Mouse (Mus musculus): ENCODE results near the gene Atp6v0b. TPM values are rescaled to one million over a fixed set of nuclear protein-coding genes. Genes with fewer than 3 reads are reported as not detected.

Gene Atp6v0b
- polyA plus RNA-seq, 1 experiment from 2014 or later, result 160 TPM

- Histone ChIP-seq H3K9me3 (no peaks in the 10 kb centered on the region), H3K27me3 (no peaks in the 10 kb centered on the region), H3K27ac (no peak overlapping the region), H3K4me1 (replicated peaks) (peaks cover 4% of the 10 kb centered on the region; the same call in 1 of the 2 replicates), H3K36me3 (peaks cover 88% of the 10 kb centered on the region), H3K4me2 (no peak overlapping the region), H3K4me3 (replicated peaks) (no peak overlapping the region), H3K9ac (replicated peaks) (no peak overlapping the region)
- no peak for ATAC-seq (ENCODE audit: insufficient number of reproducible peaks, insufficient read depth, low FRiP score, low TSS enrichment, low read depth)
- 91% methylated on average over 3 of the region's 3 CpGs for WGBS
These were observed 19.1 kb upstream of the Atp6v0b start for GRCm38 (mm10) chr4:117906196-117906595.

DNA sequence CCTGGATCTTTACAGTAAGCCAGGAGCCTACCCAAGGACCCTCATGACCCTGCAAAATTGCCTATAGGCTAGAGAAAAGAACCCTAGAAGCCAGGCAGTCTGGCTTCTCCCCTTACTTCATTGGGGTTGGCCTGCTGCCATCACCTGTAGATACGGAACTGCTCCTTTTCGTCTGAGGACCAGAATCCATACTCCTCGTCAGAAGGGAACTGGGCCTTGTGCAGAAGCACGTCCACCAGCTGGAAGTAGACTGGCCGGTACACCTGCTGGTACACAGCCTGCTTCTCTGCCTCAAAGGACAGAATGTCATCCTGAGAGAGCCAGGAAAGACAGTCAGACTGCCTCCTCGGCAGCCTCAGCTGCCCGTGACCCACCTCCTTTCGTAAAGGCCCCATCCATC is 17.6 kb upstream of the Atp6v0b start:
- H3K9ac ChIP-seq (replicated peaks), result no peak overlapping the region
- WGBS, result 94% methylated on average over 8 of the region's 8 CpGs
- no peaks in the 10 kb centered on the region for H3K9me3 ChIP-seq
- H3K27me3 ChIP-seq, result no peaks in the 10 kb centered on the region
- no peak overlapping the region for H3K4me2 ChIP-seq
- H3K4me1 ChIP-seq (replicated peaks), result peaks cover 4% of the 10 kb centered on the region; the same call in 1 of the 2 replicates
- H3K36me3 ChIP-seq, result peaks cover 89% of the 10 kb centered on the region
- no peak overlapping the region for H3K27ac ChIP-seq
- ATAC-seq (ENCODE audit: insufficient number of reproducible peaks, insufficient read depth, low FRiP score, low TSS enrichment, low read depth), result no peak
- no peak overlapping the region for H3K4me3 ChIP-seq (replicated peaks)

DNA sequence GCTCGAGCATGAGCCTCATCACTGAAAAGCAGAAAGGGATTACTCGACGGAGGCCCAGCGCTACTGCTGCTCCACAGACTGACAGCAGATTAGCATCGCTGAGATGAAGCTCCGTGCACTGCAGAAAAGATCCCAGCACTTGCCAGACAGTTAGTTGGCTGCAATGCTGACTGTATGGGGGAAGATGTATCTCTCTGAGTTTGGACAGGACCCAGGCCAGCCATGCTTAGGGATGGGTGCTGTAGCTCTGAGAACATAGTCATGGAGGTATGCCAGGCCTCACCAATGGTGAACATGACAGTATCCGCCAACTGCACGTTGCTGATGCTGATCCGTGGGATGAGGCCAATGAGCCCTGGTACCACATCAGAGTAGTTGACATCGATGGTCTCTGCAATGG is 17.0 kb upstream of the Atp6v0b start:
- H3K4me2 ChIP-seq, result no peak overlapping the region
- no peak overlapping the region for H3K9ac ChIP-seq (replicated peaks)
- H3K4me1 ChIP-seq (replicated peaks), result peaks cover 4% of the 10 kb centered on the region; the same call in 1 of the 2 replicates
- H3K27me3 ChIP-seq, result no peaks in the 10 kb centered on the region
- no peaks in the 10 kb centered on the region for H3K9me3 ChIP-seq
- H3K4me3 ChIP-seq (replicated peaks), result no peak overlapping the region
- ATAC-seq (ENCODE audit: insufficient number of reproducible peaks, insufficient read depth, low FRiP score, low TSS enrichment, low read depth), result no peak
- WGBS, result 95% methylated on average over 10 of the region's 10 CpGs
- H3K36me3 ChIP-seq, result peaks cover 92% of the 10 kb centered on the region
- no peak overlapping the region for H3K27ac ChIP-seq

DNA sequence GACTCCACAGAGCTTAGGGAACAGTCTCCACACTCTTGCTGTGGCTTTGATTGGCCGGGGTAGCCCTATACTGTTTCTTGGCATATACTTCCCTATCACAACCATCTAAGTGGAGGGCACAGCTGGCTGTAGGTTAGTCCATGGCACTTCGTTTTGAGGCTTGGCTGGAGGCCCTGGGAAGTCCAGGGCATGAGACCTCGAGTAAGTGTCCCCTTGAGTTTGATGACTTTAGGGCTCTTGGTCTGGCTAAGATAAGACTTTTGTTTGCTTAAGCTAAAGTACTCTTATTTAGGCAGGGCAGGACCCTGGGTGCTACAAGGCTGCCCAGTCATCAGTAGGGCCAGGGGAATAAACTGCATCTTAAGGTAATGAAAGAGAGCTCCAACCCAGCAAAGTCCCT is 11.0 kb upstream of the Atp6v0b start:
- no peak overlapping the region for H3K9ac ChIP-seq (replicated peaks)
- WGBS, result 71% methylated on average over 3 of the region's 3 CpGs
- H3K9me3 ChIP-seq, result no peaks in the 10 kb centered on the region
- H3K36me3 ChIP-seq, result peaks cover 94% of the 10 kb centered on the region
- no peak overlapping the region for H3K4me2 ChIP-seq
- no peak overlapping the region for H3K4me3 ChIP-seq (replicated peaks)
- no peaks in the 10 kb centered on the region for H3K27me3 ChIP-seq
- no peak overlapping the region for H3K27ac ChIP-seq
- H3K4me1 ChIP-seq (replicated peaks), result no peaks in the 10 kb centered on the region
- no peak for ATAC-seq (ENCODE audit: insufficient number of reproducible peaks, insufficient read depth, low FRiP score, low TSS enrichment, low read depth)

- no peak for ATAC-seq (ENCODE audit: insufficient number of reproducible peaks, insufficient read depth, low FRiP score, low TSS enrichment, low read depth)
- Histone ChIP-seq H3K4me2 (no peak overlapping the region), H3K4me3 (replicated peaks) (no peak overlapping the region), H3K9me3 (no peaks in the 10 kb centered on the region), H3K4me1 (replicated peaks) (peaks cover 7% of the 10 kb centered on the region), H3K9ac (replicated peaks) (no peak overlapping the region), H3K27me3 (no peaks in the 10 kb centered on the region), H3K27ac (no peak overlapping the region), H3K36me3 (peaks cover 73% of the 10 kb centered on the region)
- WGBS, result 95% methylated on average over 6 of the region's 6 CpGs
These were observed 8.9 kb upstream of the Atp6v0b start for GRCm38 (mm10) chr4:117896031-117896430.

DNA sequence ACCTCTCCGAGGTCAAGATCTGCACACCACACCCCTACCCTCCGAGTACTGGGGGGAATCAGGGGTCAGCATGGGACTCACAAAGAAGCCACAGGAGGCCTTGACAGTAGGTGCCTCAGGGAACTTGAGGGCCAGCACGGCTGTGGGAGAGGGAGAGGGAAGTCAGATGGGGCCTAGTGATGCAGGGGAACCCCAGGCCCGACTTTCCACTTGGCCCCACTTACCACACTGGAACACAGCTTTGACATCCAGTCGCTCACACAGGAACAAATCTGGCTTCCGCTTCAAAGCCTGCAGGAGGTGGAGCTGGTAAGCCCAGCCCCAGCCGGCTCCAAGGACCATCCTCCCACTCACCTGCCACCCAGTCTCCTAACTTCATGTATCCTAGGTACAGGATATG is 8.2 kb upstream of the Atp6v0b start:
- H3K4me3 ChIP-seq (replicated peaks), result no peak overlapping the region
- ATAC-seq (ENCODE audit: insufficient number of reproducible peaks, insufficient read depth, low FRiP score, low TSS enrichment, low read depth), result no peak
- H3K9ac ChIP-seq (replicated peaks), result no peak overlapping the region
- WGBS, result 78% methylated on average over 7 of the region's 7 CpGs
- H3K4me2 ChIP-seq, result no peak overlapping the region
- H3K36me3 ChIP-seq, result peaks cover 66% of the 10 kb centered on the region
- no peak overlapping the region for H3K27ac ChIP-seq
- no peaks in the 10 kb centered on the region for H3K27me3 ChIP-seq
- no peaks in the 10 kb centered on the region for H3K9me3 ChIP-seq
- peaks cover 12% of the 10 kb centered on the region for H3K4me1 ChIP-seq (replicated peaks)

DNA sequence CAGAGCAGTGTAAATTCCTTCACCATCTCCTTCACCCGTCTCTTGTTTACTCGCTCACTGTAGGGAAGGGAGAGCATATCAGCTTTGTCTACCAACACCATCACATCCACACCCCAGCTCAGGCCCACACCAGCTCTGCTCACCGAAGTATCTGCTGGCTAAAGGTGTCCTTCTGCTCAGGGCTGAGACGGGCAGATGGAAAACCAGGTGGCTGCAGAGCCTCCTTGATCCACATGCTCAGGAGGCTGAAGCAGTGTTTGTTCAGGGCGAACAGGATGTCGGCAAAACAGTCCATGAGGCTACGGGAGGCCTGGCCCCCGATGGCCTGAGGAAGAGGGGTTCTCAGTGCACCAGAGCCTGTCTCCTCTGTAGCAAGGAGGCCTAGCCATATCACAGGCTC is 7.5 kb upstream of the Atp6v0b start:
- Histone ChIP-seq H3K4me3 (replicated peaks) (no peak overlapping the region), H3K36me3 (peaks cover 65% of the 10 kb centered on the region), H3K4me2 (no peak overlapping the region), H3K9me3 (no peaks in the 10 kb centered on the region), H3K27ac (no peak overlapping the region), H3K9ac (replicated peaks) (no peak overlapping the region), H3K27me3 (no peaks in the 10 kb centered on the region), H3K4me1 (replicated peaks) (peaks cover 12% of the 10 kb centered on the region)
- WGBS, result 89% methylated on average over 8 of the region's 8 CpGs
- ATAC-seq (ENCODE audit: insufficient number of reproducible peaks, insufficient read depth, low FRiP score, low TSS enrichment, low read depth), result no peak

- no peaks in the 10 kb centered on the region for H3K27me3 ChIP-seq
- no peak for ATAC-seq (ENCODE audit: insufficient number of reproducible peaks, insufficient read depth, low FRiP score, low TSS enrichment, low read depth)
- 23% methylated on average over 9 of the region's 9 CpGs for WGBS
- no peaks in the 10 kb centered on the region for H3K9me3 ChIP-seq
- peaks cover 61% of the 10 kb centered on the region for H3K36me3 ChIP-seq
- H3K27ac ChIP-seq, result no peak overlapping the region
- H3K4me2 ChIP-seq, result no peak overlapping the region
- no peak overlapping the region for H3K9ac ChIP-seq (replicated peaks)
- H3K4me3 ChIP-seq (replicated peaks), result no peak overlapping the region
- peaks cover 12% of the 10 kb centered on the region for H3K4me1 ChIP-seq (replicated peaks)
These were observed 6.2 kb upstream of the Atp6v0b start for GRCm38 (mm10) chr4:117893376-117893775.

GRCm38 (mm10) chr4:117891738-117892161 is 4.6 kb upstream of the Atp6v0b start, which contains the start of gene Dph2:
Gene Dph2, minus strand, starts transcription at chr4:117892032.
- Histone ChIP-seq H3K27ac (no peak within 1 kb of the TSS), H3K9ac (replicated peaks) (peak within 1 kb of the TSS; percentile 62), H3K27me3 (no peaks in the 10 kb centered on the region), H3K4me1 (replicated peaks) (peaks cover 14% of the 10 kb centered on the region), H3K36me3 (peaks cover 45% of the 10 kb centered on the region), H3K4me2 (peak within 1 kb of the TSS; percentile 85), H3K4me3 (replicated peaks) (peak within 1 kb of the TSS; percentile 77), H3K9me3 (no peaks in the 10 kb centered on the region)
- peak; percentile 78 for ATAC-seq (ENCODE audit: insufficient number of reproducible peaks, insufficient read depth, low FRiP score, low TSS enrichment, low read depth)
- WGBS, result under 1% methylated on average over 21 of the region's 21 CpGs

DNA sequence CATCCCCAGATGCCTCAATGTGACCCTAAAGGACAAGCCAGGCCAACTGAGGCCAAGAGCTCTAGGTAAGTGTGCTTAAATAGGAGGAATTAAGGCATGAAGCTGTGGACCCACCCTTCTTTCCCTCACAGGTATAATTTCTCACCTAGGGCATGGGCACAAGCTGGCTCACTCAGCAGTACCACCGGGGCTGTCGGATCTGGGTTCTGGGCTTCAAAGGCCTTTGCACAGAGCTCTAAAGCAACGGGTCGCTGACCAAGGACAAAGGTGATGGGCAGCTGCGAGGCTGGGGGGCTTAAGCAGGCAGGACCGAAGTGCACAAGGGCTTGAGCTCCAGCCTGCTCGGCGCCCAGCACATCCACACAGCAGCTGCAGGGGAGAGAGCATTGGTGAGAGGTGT is 3.6 kb upstream of the Atp6v0b start:
- peak overlapping the region; percentile 85 for H3K4me2 ChIP-seq
- peak overlapping the region; percentile 77 for H3K4me3 ChIP-seq (replicated peaks)
- WGBS, result 86% methylated on average over 8 of the region's 8 CpGs
- H3K9ac ChIP-seq (replicated peaks), result 0 out of 2 replicates have a peak overlapping the region, but pooled peaks have one; percentile 62
- H3K27ac ChIP-seq, result no peak overlapping the region
- peaks cover 35% of the 10 kb centered on the region for H3K36me3 ChIP-seq
- H3K27me3 ChIP-seq, result no peaks in the 10 kb centered on the region
- peaks cover 24% of the 10 kb centered on the region for H3K4me1 ChIP-seq (replicated peaks)
- H3K9me3 ChIP-seq, result no peaks in the 10 kb centered on the region
- no peak for ATAC-seq (ENCODE audit: insufficient number of reproducible peaks, insufficient read depth, low FRiP score, low TSS enrichment, low read depth)

DNA sequence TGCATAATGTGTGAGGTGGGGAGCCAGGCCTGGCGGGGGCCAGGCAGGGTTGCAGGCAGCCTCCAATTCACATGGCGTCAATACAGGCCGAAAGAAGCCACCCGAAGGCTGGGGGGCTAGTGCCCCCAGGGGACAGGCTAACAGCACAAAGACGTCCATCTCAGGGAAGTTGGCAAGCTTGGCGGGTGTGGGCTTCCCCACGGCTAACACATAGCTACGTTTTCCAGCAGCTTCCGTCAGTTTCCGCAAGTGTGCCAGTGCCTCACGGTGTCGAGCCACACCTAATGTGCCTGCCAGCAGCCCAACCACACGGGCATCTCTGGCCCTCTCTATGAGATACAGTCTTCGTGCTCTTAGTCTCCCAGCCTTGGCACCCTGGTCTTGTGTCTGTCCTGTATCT is 2.9 kb upstream of the Atp6v0b start:
- Histone ChIP-seq H3K27ac (no peak overlapping the region), H3K4me3 (replicated peaks) (no peak overlapping the region), H3K9ac (replicated peaks) (no peak overlapping the region), H3K4me1 (replicated peaks) (peaks cover 24% of the 10 kb centered on the region), H3K36me3 (peaks cover 35% of the 10 kb centered on the region), H3K9me3 (no peaks in the 10 kb centered on the region), H3K27me3 (no peaks in the 10 kb centered on the region), H3K4me2 (no peak overlapping the region)
- WGBS, result 88% methylated on average over 14 of the region's 14 CpGs
- no peak for ATAC-seq (ENCODE audit: insufficient number of reproducible peaks, insufficient read depth, low FRiP score, low TSS enrichment, low read depth)

DNA sequence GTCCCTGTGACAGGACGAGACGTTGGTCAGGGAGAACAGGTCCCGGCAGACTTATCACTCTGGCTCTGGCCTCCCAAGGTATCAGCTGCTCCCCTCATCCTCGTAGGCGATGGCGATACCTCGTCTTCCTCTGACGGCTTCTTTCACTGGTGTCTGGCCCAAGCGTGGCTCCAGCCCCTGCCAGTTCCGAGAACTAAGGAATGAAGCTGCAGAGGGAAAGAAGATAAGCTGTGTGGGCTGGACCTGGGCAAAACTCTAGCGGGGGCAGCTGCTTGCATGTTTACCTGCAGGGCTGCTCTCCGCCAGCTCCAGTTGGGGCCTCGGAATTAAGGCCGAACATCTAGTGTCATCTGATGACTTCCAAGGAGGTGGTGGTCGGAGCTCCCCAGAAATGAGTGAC is 2.3 kb upstream of the Atp6v0b start:
- no peaks in the 10 kb centered on the region for H3K27me3 ChIP-seq
- no peak for ATAC-seq (ENCODE audit: insufficient number of reproducible peaks, insufficient read depth, low FRiP score, low TSS enrichment, low read depth)
- no peak overlapping the region for H3K9ac ChIP-seq (replicated peaks)
- no peaks in the 10 kb centered on the region for H3K9me3 ChIP-seq
- WGBS, result 91% methylated on average over 15 of the region's 15 CpGs
- no peak overlapping the region for H3K4me3 ChIP-seq (replicated peaks)
- H3K27ac ChIP-seq, result no peak overlapping the region
- H3K4me1 ChIP-seq (replicated peaks), result peaks cover 24% of the 10 kb centered on the region
- peaks cover 35% of the 10 kb centered on the region for H3K36me3 ChIP-seq
- no peak overlapping the region for H3K4me2 ChIP-seq

All from limb, embryonic 12.5 days (tissue).